Mouse (Mus musculus): ENCODE measurements at regions not wholly inside any gene's neighbourhood (a gene's known extent, or its start where the extent isn't known, plus 50 kb on each side); places are given as distances from the start of the nearest gene placed in this dataset.
"Not testable (repeated sequence)": the region's sequence is repeated elsewhere in the genome, so short reads cannot be mapped to it uniquely, and the experiment has no call there.

- Histone ChIP-seq H3K9me3 (ENCODE audit: low read length) (no peaks in the 10 kb centered on the region), H3K4me1 (replicated peaks; ENCODE audit: low read depth, low read length) (no peaks in the 10 kb centered on the region), H3K36me3 (ENCODE audit: insufficient read depth, low read length) (no peaks in the 10 kb centered on the region), H3K4me3 (replicated peaks; ENCODE audit: low read length) (no peak overlapping the region), H3K27me3 (ENCODE audit: insufficient read depth, low read length) (no peaks in the 10 kb centered on the region)
- no peak for TF ChIP-seq CTCF (conservative IDR thresholded peaks at IDR 0.05; ENCODE audit: low read length)
- TF ChIP-seq NANOG (IDR thresholded peaks at IDR 0.05; ENCODE audit: borderline replicate concordance, low read length) = no peak
- TF ChIP-seq POU5F1 (IDR thresholded peaks at IDR 0.05; ENCODE audit: borderline replicate concordance, low read length) = no peak
Observed at GRCm38 (mm10) chr6:109172104-109172850, 343.8 kb downstream of the Edem1 start.

- Histone ChIP-seq H3K27me3 (ENCODE audit: insufficient read depth, low read length) (no peaks in the 10 kb centered on the region), H3K36me3 (ENCODE audit: insufficient read depth, low read length) (no peaks in the 10 kb centered on the region)
- TF ChIP-seq CTCF (conservative IDR thresholded peaks at IDR 0.05; ENCODE audit: low read length) (no peak), NANOG (IDR thresholded peaks at IDR 0.05; ENCODE audit: borderline replicate concordance, low read length) (no peak), POU5F1 (IDR thresholded peaks at IDR 0.05; ENCODE audit: borderline replicate concordance, low read length) (no peak)
Observed at GRCm38 (mm10) chr6:109173015-109173414, 344.6 kb downstream of the Edem1 start.

GRCm38 (mm10) chr6:109176876-109177275, 348.4 kb downstream of the Edem1 start:
- H3K4me1 ChIP-seq (replicated peaks; ENCODE audit: low read depth, low read length) = no peaks in the 10 kb centered on the region
- H3K4me3 ChIP-seq (replicated peaks; ENCODE audit: low read length) = no peak overlapping the region
- no peak for TF ChIP-seq NANOG (IDR thresholded peaks at IDR 0.05; ENCODE audit: borderline replicate concordance, low read length)
- no peak for TF ChIP-seq POU5F1 (IDR thresholded peaks at IDR 0.05; ENCODE audit: borderline replicate concordance, low read length)
- TF ChIP-seq CTCF (conservative IDR thresholded peaks at IDR 0.05; ENCODE audit: low read length) = no peak
- no peaks in the 10 kb centered on the region for H3K36me3 ChIP-seq (ENCODE audit: insufficient read depth, low read length)
- H3K9me3 ChIP-seq (ENCODE audit: low read length) = no peaks in the 10 kb centered on the region
- no peaks in the 10 kb centered on the region for H3K27me3 ChIP-seq (ENCODE audit: insufficient read depth, low read length)

More at GRCm38 (mm10) chr6:109173015-109173414, 344.6 kb downstream of the Edem1 start:
- no peaks in the 10 kb centered on the region for H3K4me1 ChIP-seq (replicated peaks; ENCODE audit: low read depth, low read length)
- no peak overlapping the region for H3K4me3 ChIP-seq (replicated peaks; ENCODE audit: low read length)
- H3K9me3 ChIP-seq (ENCODE audit: low read length) = no peaks in the 10 kb centered on the region

- Histone ChIP-seq H3K36me3 (ENCODE audit: insufficient read depth, low read length) (no peaks in the 10 kb centered on the region), H3K4me3 (replicated peaks; ENCODE audit: low read length) (no peak overlapping the region), H3K9me3 (ENCODE audit: low read length) (no peaks in the 10 kb centered on the region), H3K4me1 (replicated peaks; ENCODE audit: low read depth, low read length) (no peaks in the 10 kb centered on the region), H3K27me3 (ENCODE audit: insufficient read depth, low read length) (no peaks in the 10 kb centered on the region)
- TF ChIP-seq NANOG (IDR thresholded peaks at IDR 0.05; ENCODE audit: borderline replicate concordance, low read length) (no peak), POU5F1 (IDR thresholded peaks at IDR 0.05; ENCODE audit: borderline replicate concordance, low read length) (no peak), CTCF (conservative IDR thresholded peaks at IDR 0.05; ENCODE audit: low read length) (no peak)
Observed at GRCm38 (mm10) chr6:109182878-109183277, 354.4 kb downstream of the Edem1 start.

- not testable (repeated sequence) for H3K27me3 ChIP-seq (ENCODE audit: insufficient read depth, low read length); H3K9me3 ChIP-seq (ENCODE audit: low read length); H3K4me3 ChIP-seq (replicated peaks; ENCODE audit: low read length); H3K36me3 ChIP-seq (ENCODE audit: insufficient read depth, low read length); H3K4me1 ChIP-seq (replicated peaks; ENCODE audit: low read depth, low read length)
Observed at GRCm38 (mm10) chr6:109193061-109193460, 364.6 kb downstream of the Edem1 start.

- H3K4me1 ChIP-seq (replicated peaks; ENCODE audit: low read depth, low read length) = no peaks in the 10 kb centered on the region
- TF ChIP-seq POU5F1 (IDR thresholded peaks at IDR 0.05; ENCODE audit: borderline replicate concordance, low read length) (no peak), NANOG (IDR thresholded peaks at IDR 0.05; ENCODE audit: borderline replicate concordance, low read length) (no peak), CTCF (conservative IDR thresholded peaks at IDR 0.05; ENCODE audit: low read length) (no peak)
- no peaks in the 10 kb centered on the region for H3K36me3 ChIP-seq (ENCODE audit: insufficient read depth, low read length)
- no peaks in the 10 kb centered on the region for H3K9me3 ChIP-seq (ENCODE audit: low read length)
- no peaks in the 10 kb centered on the region for H3K27me3 ChIP-seq (ENCODE audit: insufficient read depth, low read length)
- H3K4me3 ChIP-seq (replicated peaks; ENCODE audit: low read length) = no peak overlapping the region
Observed at GRCm38 (mm10) chr6:109193603-109194002, 365.2 kb downstream of the Edem1 start.

- no peak overlapping the region for H3K4me3 ChIP-seq (replicated peaks; ENCODE audit: low read length)
Observed at GRCm38 (mm10) chr6:109209699-109210098, 381.3 kb downstream of the Edem1 start.

GRCm38 (mm10) chr6:109230391-109230790, 401.9 kb downstream of the Edem1 start:
- Histone ChIP-seq H3K36me3 (ENCODE audit: insufficient read depth, low read length) (no peaks in the 10 kb centered on the region), H3K4me3 (replicated peaks; ENCODE audit: low read length) (no peak overlapping the region), H3K27me3 (ENCODE audit: insufficient read depth, low read length) (no peaks in the 10 kb centered on the region), H3K9me3 (ENCODE audit: low read length) (no peaks in the 10 kb centered on the region), H3K4me1 (replicated peaks; ENCODE audit: low read depth, low read length) (0 out of 2 replicates have a peak, but pooled peaks cover 3% of the 10 kb centered on the region)
- TF ChIP-seq CTCF (conservative IDR thresholded peaks at IDR 0.05; ENCODE audit: low read length) (no peak), NANOG (IDR thresholded peaks at IDR 0.05; ENCODE audit: borderline replicate concordance, low read length) (no peak), POU5F1 (IDR thresholded peaks at IDR 0.05; ENCODE audit: borderline replicate concordance, low read length) (no peak)

More at GRCm38 (mm10) chr6:109209699-109210098, 381.3 kb downstream of the Edem1 start:
- TF ChIP-seq CTCF (conservative IDR thresholded peaks at IDR 0.05; ENCODE audit: low read length) = no peak
- TF ChIP-seq NANOG (IDR thresholded peaks at IDR 0.05; ENCODE audit: borderline replicate concordance, low read length) = no peak
- no peak for TF ChIP-seq POU5F1 (IDR thresholded peaks at IDR 0.05; ENCODE audit: borderline replicate concordance, low read length)
- no peaks in the 10 kb centered on the region for H3K9me3 ChIP-seq (ENCODE audit: low read length)
- H3K4me1 ChIP-seq (replicated peaks; ENCODE audit: low read depth, low read length) = no peaks in the 10 kb centered on the region
- H3K27me3 ChIP-seq (ENCODE audit: insufficient read depth, low read length) = no peaks in the 10 kb centered on the region
- H3K36me3 ChIP-seq (ENCODE audit: insufficient read depth, low read length) = no peaks in the 10 kb centered on the region

GRCm38 (mm10) chr6:109233426-109233825, 405.0 kb downstream of the Edem1 start:
- TF ChIP-seq NANOG (IDR thresholded peaks at IDR 0.05; ENCODE audit: borderline replicate concordance, low read length) (no peak), CTCF (conservative IDR thresholded peaks at IDR 0.05; ENCODE audit: low read length) (no peak)
- no peaks in the 10 kb centered on the region for H3K36me3 ChIP-seq (ENCODE audit: insufficient read depth, low read length)
- no peak overlapping the region for H3K4me3 ChIP-seq (replicated peaks; ENCODE audit: low read length)
- H3K9me3 ChIP-seq (ENCODE audit: low read length) = no peaks in the 10 kb centered on the region
- 0 out of 2 replicates have a peak, but pooled peaks cover 3% of the 10 kb centered on the region for H3K4me1 ChIP-seq (replicated peaks; ENCODE audit: low read depth, low read length)
- H3K27me3 ChIP-seq (ENCODE audit: insufficient read depth, low read length) = no peaks in the 10 kb centered on the region
